Mouse (Mus musculus): ENCODE data around the gene Fam161b. TPM values are rescaled to one million over a fixed set of nuclear protein-coding genes. Genes with fewer than 3 reads are reported as not detected.

The Fam161b gene
- total RNA-seq, 1 experiment from 2014 or later: 2.4 TPM

Other genes with a start within 250 kb of the Fam161b start
- 0.12 and 0.25 TPM in 2 replicates for gene Dnal1, start 247.5 kb downstream of the Fam161b start, total RNA-seq (2017)
- gene Pnma1, start 213.3 kb downstream of the Fam161b start, total RNA-seq (2017): 6.6 and 8.0 TPM in 2 replicates
- gene Elmsan1, start 143.0 kb downstream of the Fam161b start, total RNA-seq (2017): 79.1 and 84.4 TPM in 2 replicates
- 34.4 and 40.1 TPM in 2 replicates for gene Ptgr2, start 76.6 kb downstream of the Fam161b start, total RNA-seq (2017)
- 40.0 and 43.5 TPM in 2 replicates for gene Zfp410, start 45.0 kb downstream of the Fam161b start, total RNA-seq (2017)
- 5.6 and 8.1 TPM in 2 replicates for gene Coq6, start 176 bp downstream of the Fam161b start, total RNA-seq (2017)
- 27.3 and 27.8 TPM in 2 replicates for gene Entpd5, start 47.2 kb upstream of the Fam161b start, total RNA-seq (2017)
- gene Bbof1, start 47.2 kb upstream of the Fam161b start, total RNA-seq (2017): 1.6 and 2.3 TPM in 2 replicates
- 42.5 and 51.9 TPM in 2 replicates for gene Rnf113a2, start 55.4 kb upstream of the Fam161b start, total RNA-seq (2017)
- gene Aldh6a1, start 89.2 kb upstream of the Fam161b start, total RNA-seq (2017): 5.9 and 7.0 TPM in 2 replicates
- 11.0 and 29.6 TPM in 2 replicates for gene Lin52, start 89.6 kb upstream of the Fam161b start, total RNA-seq (2017)
- not detected in 2 replicates for gene Vsx2, start 207.9 kb upstream of the Fam161b start, total RNA-seq (2017)

Data from neutrophil, adult 5-6 weeks (primary cell).